Mouse (Mus musculus) 3134 (cell line): ENCODE results near the gene Nxph1.

Experiments
- DNase-seq: peaks from one replicate; pipeline ENCODE4 v3.0.0-alpha.2; 2011; ENCODE audit warnings: low spot score; ENCODE audit not compliant: insufficient read length; ENCODE audit errors: extremely low read depth

Gene Nxph1

DNA sequence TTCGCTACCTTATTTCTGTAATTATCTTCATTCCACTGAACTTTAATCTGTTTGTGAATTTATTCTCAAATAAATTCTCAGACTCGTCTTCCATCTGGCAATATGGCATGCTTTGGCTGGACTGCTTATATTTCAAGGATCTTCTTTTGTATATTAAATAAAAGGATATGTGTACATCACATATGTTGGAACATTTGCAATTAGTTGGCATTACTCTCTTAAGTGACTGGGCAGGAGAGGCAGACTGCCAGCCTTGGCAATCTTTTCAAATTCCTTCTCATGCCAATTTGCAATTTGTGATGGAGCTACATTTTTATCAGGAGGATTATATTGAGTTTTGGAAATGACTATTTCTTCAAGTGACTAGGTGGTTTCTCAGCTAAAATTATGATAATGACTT is 149.1 kb downstream of the Nxph1 start:
- DNase-seq, result no peak

DNA sequence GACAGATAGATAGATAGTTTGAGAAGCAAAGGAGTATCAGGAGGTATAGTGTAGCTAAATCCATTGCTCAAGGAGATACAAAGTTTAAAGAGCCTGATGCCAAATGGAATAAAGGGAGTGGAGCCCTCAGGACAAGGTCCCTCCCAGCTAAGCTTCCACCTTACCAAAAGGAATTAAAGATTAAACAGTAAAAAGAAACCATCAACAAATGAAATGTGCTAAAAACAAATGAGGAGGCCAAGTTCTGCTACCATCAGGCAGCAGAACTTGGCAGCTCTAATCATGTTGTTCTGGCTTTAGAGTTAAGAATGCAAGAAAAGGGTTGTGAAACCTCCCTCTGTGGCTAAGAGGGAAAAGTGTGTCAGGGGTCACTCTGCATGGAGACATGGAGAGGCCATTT is 159.1 kb downstream of the Nxph1 start:
- no peak for DNase-seq

DNA sequence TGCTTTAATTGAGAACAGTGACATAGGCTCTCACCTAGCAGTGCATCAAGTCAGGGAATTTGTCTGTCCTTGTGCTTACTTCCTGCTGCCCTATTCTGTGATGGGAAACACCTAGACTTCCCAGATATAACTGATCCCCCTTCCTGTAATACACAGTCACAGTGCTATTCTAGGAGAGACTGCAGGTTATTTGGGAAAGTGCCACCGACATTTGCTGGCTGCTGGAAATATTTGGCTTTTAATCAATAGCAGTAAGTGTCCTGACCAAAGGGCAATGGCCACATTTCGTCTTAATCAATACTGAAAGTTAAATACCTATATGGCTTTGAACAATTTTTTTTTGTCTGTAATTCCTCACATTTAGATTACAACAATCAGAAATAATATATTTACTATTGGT is 170.9 kb downstream of the Nxph1 start:
- no peak for DNase-seq

GRCm38 (mm10) chr6:9124321-9124914 is 176.2 kb downstream of the Nxph1 start:
- DNase-seq, result no peak

- no peak for DNase-seq
These were observed 185.5 kb downstream of the Nxph1 start for GRCm38 (mm10) chr6:9133589-9134279.

DNA sequence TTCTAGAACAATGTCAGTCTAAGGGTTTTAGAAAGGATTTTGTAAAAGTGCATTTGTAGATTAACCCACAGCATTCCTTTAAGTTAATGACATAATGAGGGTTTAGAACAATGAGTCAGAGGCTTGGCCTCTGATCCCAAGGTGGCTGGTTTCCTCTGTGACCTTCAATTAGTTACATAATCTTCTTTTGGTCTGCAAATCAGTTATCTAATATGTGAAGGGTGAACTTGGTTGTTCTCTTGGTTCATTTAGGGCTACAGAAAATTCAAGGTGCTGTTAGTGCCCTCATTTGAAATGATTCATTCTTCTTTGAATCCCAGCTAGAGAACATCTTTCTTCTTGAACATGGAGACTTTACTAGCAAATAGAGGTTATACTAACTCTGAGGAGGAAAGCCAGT is 199.7 kb downstream of the Nxph1 start:
- DNase-seq, result no peak

- no peak for DNase-seq
These were observed 201.6 kb downstream of the Nxph1 start for GRCm38 (mm10) chr6:9149791-9150190.

GRCm38 (mm10) chr6:9159191-9159590 is 211.0 kb downstream of the Nxph1 start:
- no peak for DNase-seq

- no peak for DNase-seq
These were observed 234.2 kb downstream of the Nxph1 start for GRCm38 (mm10) chr6:9182477-9182876.

DNA sequence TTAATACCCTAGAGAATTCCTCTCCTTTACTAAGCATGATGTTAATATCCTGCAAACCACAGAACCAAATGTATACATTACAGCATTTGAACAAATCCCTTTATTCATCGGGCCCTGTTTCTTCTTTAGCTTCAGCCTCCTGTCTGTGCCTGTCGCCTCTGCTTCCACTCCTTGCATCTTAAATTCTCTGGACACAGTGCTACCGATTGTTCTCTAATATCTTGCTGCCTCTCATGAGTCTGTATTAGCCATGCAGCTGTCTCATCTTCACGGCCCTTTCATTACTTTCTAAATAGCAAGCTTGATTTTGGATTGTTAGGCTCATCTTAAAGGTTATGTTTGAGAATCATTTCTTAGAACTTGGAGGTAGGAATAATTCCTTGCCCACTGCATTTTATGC is 262.5 kb downstream of the Nxph1 start:
- no peak for DNase-seq

DNA sequence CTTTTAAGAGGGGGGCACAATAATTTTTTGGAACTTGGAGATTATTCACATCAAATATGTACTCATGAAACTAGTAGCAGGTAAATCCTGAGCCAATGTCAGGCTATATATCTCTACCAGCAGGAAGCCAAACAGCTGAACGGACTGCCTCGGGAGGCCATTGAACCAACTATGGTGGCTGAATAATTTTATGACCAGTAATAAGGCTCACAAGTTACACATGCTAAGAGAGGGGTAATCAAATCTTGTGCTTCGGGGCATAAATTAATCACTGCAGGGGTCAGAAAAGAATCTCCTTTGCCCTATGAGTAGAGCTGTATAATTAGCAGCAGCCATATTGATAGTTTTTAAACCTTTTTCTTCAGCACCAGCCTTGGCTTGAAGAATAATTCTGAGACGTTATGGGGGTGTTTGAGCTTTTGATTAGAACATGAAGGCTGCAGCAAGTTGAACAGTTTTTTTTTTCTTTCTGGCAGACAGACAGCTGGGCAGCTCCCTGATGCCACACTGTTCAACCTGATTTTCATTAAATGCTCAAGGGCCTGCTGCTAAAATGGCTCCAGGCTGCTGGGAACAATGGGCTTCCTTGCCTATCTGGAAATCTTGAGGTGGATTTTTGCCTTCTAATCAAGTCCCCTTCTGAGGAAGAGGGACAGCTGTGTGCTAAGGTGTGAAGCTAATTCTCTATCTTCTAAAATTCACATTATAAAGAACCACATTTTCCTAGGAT is 272.7 kb downstream of the Nxph1 start:
- DNase-seq, result no peak

GRCm38 (mm10) chr6:9234802-9235201 is 286.6 kb downstream of the Nxph1 start:
- no peak for DNase-seq

DNA sequence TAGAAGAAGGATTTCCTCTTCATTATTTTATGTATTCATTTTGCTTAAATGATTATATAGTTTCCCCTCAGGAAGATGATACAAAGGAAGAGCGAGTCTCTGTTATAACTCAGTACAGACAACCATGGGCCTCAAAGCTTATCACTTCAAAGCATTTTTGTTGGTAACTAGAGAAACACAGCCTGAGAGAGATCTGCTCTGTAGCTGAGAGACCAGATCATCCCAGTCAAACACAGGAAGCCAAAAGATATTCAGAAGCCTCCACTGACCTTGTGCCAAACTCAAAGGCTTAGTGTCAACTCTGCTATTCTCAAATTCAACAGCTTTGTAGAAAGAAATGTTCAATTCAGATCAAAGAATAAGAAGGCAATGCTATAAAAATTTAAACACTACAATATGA is 319.8 kb downstream of the Nxph1 start:
- DNase-seq, result no peak
